Mouse (Mus musculus) liver, adult (tissue): Measurements from ENCODE around the gene Eif5a.

Experiments
- GATA4 ChIP-seq: IDR thresholded peaks from 2 replicates; pipeline ENCODE4 v1.6.1; 2014; ENCODE audit warnings: mild to moderate bottlenecking, low read length; ENCODE audit not compliant: insufficient replicate concordance

The Eif5a gene

DNA sequence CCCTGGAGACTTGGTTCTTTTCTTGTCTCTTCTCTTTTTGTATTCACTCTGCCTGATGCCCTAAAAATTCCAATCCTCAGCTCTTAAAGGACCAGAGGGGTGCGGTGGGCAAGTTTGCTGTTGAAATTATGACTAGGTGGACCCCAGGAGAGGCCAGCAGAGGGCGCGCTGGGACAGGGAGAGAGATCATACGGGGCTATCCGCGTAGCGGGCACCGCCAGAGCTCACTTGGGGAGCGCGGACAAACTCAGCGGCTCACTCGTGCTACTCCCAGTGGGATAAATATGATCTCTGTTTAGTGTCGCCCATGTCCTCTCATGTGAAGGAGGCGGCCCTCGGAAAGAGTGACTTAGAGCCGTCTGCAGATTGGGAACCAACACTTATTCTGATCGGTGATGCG lies 12.4 kb upstream of the Eif5a start:
- no peak for TF ChIP-seq GATA4

DNA sequence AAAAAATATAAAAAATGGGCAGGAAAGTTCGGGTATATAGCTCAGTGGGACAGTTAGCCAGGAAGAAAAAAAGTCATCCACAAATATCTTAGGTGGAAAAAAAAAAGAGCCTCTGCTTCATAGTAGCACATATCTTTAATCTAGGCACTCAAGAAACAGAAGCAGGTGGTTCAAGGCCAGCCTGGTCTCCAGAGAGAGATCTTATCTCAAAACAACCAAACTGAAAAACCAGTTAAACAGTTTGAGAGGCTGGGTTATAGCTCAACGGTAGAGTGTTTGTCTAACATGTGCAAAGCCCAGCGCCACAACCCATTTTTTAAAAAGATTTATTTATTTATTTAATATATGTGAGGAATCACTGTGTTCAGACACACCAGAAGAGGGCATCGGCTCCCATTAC lies 11.3 kb upstream of the Eif5a start:
- no peak for TF ChIP-seq GATA4

DNA sequence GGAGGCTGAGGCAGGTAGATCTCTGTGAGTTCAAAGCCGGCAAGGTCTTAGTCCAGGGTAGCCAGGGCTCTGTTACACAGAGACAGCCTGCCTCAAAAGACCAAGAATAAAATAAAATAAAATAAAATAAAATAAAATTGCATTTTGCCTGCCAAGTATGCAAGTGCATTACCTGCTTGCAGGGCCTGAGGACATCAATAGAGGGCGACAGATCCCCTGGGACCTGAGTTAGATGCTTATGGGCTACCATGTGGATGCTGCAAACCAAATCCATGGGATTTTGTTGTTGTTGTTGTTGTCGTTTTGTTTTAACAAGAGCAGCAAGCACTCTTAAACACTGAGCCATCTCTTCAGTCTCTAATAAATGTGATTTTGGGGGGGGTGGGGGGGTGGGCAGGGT lies 10.5 kb upstream of the Eif5a start:
- no peak for TF ChIP-seq GATA4

DNA sequence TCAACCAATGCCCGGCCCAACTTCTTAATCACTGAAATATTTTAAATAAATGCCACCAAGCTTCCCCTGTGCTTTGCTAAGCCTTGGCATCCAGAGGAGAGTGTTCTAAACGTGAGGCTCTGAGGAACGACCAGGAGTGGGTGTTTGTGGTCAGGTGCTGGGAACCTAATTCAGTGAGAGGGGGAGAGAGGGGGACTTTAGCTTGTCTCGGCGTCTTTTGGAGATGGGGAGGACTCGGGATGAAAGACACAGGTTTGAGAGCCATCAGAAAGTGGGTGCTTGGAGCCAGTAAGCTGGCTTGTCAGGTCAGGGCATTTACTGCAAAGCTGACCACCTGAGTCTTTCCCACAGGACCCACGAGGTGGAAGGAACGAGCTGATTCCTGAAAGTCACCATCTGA lies 10.0 kb upstream of the Eif5a start:
- TF ChIP-seq GATA4, result no peak

DNA sequence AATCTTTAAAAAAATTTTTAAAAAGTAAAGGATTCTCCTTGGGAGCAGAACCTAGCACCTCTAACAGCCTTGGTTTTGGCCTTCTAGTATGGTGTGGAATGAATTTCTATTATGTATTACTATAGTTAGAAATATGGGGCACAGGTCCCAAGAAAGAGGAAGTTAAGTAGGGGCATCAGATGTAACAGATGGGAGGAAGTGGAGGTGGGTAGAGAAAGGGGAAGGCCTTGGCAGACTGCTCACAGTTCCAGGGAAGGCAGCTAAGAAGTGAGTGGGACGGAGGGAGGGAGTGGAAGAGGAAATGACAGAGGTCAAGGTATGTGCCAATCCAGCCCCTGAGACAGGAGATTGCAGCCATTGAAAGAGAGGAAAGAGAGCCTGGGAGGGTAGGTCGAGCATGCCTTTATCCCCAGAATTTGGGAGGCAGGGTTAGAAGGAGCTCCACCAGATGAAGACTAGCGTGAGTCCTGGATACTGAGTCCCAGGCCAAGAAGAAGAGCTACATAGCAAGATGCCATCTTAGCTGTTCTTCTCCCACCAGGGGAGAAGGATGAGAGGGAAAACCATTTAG lies 9.3 kb upstream of the Eif5a start:
- TF ChIP-seq GATA4, result no peak

DNA sequence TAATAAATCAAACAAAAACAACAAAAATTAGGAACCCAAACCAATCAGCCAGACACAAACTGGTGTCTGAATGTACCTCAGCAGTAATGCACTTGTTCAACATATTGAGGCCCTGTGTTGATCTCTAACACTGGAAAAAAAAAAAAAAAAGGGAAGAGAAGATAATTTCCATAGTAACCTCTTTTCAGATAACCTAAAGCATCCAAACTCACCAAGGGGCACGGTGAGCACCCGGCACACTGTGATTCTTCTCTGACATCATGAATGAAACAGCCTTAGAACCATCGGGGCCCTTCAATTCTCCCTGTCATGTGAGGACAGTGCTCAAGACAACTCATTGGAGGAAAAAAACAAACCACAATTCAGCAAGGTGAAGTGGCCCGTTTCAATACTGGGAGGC lies 8.0 kb upstream of the Eif5a start:
- TF ChIP-seq GATA4, result no peak

DNA sequence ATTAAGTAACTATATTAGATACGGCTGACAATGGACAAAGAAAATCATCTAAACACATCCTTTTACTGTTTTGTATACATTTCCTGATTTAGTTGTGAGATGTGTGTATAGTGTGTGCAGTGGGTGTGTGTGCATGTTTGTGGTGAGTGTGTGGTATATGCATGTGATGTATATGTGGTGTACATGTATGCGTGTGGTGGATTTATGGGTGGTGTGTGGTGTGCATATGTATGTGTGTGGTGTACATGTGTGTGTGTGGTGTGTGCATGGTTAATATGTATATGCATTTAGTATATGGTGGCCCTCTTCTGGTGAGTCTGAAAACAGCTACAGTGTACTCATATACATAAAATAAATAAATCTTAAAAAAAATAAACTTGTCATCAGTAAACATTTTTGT lies 5.7 kb upstream of the Eif5a start:
- no peak for TF ChIP-seq GATA4

DNA sequence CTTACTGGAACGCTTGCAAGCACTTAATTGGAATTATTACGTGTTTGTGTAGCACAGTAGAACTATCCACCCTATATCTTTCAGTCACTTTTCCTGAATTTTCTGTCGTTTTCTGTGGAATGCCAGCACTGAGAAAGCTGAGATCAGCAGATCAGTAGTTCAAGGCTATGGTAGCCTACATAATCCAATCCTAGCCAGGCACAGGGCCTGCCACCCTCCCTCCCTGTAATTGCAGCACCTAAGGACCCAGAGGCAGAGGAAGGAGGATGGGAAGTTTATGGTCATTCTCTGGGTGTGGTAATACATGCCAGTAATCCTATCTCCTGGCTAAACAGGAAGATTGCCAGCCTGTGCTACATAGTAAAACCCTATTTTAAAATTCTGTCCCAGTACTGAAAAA lies 1.0 kb upstream of the Eif5a start:
- TF ChIP-seq GATA4, result no peak

DNA sequence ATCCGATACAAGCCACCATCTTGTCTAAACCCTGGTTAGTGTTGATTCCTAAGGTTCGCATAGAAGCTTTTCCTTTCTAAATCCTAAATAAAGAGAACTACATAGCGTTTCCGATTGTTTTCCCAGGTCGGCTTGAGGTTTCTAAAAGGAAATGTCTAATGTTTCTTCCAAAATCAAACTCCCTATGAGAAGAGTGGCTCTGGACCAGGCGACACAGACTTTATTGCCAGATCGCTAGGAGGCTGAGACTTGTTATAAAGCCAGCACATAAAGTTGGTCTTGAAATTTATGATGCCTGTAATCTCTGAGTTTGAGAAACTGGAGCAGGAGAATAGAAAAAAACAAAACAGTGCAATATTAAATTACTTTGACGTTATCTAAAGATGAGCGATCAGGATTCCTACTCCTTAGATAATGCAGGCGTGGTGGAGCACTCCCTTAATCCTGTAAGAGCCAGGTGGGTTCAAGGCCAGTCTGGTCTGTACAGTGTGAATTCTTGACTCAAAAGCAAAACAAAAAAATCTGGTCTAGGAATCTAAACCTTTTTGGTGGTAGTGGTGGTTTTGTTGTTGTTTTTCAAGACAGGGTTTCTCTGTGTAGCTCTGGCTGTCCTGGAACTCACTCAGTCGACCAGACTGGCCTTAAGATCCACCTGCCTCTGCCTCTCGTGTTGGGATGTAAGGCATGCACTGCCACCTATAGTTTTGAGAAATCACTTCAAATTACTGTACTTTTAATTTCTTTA lies 426 bp upstream of the Eif5a start:
- TF ChIP-seq GATA4, result no peak

DNA sequence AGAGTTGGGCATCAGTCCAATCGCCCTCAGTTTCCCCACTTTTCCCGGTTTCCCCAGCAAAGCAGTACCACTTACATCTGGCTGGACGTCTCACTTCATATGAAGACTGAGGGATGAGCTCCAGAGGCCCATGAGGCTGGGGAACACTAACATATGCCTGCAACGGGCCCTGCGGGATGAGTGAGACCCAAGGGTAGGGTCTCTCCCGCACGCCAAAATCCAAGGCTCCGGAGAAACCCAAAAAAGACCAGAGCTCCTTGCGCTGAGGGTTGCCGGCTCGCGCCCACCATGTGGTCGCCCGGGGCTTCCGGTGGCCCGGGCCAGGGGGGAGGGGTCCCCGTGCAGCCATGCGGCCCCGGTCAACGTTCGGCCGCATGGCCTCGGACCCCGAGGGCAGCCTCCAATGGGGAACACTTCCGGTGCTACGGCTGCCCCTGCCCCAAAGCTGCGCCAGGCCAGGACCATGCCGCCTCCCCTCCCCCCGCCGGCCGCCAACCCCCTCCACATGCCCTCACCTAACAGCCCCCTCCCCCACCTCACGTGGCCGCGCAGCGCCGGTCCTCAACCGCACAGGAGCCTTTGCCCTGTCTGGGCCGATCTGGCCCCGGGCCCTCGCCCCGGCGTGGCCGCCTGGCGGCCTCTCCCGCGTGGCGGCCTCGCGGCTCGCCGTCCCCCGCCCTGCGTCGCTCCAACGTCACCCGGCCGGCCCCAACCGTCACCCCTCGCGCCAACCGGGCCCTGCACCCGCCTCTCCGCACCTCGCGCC lies 1.3 kb downstream of the Eif5a start:
- TF ChIP-seq GATA4, result no peak

DNA sequence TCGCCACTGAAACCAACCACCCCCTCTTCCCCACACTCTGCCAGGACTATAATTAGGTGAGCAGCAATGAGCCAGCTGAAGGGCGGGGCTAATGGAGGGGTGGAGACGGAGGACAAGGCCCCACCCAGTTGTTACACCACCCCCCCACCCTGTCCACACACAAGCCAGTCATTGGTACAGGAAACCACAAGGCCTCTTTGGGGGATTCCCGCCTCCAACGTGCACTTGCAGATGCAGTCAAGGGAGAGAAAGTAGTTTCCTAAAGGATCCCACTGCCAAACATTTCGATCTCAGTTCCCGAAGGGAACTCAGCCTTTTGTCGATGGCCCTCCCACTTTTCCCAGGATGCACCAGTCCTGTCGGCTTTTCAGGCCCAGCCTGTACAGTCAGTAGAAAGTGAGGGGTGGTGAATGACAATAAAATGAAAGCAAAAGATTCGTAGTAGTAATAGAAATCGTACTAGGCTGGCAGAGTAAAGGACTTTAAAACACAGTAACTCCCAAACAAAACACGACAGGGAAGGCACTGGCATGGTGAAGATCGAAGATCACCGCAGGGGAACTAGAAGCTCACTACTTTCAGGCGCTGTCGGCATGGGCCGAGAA lies 2.0 kb downstream of the Eif5a start:
- no peak for TF ChIP-seq GATA4

DNA sequence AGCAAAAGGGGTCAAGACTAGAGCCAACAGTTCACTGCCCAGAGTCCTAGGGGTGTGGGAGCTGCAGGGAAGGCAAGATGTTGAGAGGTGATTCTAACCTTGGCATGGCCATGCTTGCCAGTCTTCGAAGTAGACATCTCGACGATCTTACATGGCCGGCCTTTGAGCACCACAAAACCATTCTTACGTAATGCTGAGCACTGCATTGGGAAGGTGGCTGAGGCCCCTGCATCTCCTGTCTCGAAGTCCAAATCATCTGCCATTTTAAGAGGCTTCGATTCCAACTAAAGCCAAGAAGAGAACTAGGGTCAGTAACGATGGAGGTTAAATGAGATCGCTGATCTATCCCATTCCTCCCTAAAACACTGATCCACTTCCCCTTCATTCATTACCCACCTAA lies 2.7 kb downstream of the Eif5a start:
- no peak for TF ChIP-seq GATA4

DNA sequence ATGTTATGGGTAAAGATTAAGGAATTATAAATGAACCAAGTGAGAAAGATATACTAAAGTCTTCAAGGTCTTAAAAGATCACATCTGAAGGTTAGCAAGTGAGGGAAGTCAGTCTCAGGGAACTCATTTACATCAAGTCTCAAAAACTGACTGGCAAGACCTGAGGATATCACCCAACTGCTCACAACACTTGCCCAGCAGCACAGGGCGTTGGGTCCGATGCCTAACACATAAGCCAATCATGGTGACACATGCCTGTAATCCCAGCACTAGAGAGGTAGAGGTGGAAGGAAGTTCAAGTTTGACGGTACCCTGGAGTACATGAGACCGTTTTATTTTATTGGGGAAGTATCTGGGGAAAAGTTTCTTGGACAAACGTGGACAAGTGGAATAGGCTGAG lies 3.6 kb downstream of the Eif5a start:
- TF ChIP-seq GATA4, result no peak

DNA sequence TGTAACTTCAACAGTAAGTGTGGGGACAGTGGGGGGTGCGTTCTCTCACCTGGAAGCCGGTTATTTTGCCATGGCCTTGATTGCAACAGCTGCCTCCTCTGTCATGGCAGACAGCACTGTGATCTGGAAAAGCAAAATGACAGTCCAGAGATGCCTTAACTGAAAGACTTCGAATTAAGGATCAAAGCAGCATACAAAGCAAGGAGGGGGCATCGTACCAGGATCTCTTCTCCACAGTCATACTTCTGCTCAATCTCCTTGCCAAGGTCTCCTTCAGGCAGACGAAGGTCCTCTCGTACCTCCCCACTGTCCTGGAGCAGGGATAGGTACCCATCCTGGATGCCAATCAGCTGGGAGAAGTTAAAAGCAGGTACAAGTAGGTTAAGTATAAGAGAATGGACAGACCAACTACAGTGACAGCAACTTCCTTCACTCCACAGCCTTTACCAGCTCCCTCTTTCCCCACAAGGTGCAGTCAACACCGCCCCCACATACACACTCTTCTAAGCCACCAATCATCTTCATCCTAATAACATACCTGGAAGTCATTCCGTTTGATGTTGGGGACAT lies 4.3 kb downstream of the Eif5a start:
- no peak for TF ChIP-seq GATA4

DNA sequence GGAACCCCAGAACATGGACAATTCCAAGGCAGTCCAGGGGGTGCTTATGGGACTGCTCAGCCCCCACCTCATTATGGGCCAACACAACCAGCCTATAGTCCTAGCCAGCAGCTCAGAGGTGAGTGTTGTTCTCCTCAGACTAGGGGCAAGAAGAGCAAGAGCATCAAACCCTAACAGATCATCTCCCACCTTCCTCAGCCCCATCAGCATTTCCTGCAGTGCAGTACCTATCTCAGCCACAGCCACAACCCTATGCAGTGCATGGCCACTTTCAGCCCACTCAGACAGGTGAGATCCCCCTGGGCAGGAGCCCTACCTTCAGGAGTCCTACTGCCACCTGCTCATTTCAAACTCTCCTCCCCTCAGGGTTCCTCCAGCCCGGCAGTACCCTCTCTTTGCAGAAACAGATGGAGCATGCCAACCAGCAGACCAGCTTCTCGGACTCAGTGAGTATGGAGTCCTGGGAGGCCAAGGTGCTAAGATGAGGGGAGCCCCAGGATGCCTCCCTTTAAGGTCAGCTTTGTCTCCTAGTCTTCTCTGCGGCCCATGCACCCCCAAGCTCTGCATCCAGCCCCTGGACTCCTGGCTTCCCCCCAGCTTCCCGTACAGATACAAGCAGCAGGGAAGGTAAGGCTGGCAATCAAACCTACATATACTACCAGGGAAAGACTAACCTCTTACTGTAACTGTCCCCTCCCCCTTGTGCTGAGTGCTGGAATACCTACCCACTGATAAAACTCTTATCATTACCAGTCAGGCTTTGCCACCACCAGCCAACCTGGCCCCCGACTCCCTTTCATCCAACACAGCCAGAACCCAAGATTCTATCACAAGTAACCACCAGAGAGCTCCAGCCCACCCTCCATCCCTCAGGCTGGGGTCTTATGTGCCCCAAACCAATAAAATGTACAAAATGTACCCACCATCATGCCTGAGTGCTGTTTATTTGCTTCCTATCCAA lies 5.8 kb downstream of the Eif5a start:
- TF ChIP-seq GATA4, result no peak

DNA sequence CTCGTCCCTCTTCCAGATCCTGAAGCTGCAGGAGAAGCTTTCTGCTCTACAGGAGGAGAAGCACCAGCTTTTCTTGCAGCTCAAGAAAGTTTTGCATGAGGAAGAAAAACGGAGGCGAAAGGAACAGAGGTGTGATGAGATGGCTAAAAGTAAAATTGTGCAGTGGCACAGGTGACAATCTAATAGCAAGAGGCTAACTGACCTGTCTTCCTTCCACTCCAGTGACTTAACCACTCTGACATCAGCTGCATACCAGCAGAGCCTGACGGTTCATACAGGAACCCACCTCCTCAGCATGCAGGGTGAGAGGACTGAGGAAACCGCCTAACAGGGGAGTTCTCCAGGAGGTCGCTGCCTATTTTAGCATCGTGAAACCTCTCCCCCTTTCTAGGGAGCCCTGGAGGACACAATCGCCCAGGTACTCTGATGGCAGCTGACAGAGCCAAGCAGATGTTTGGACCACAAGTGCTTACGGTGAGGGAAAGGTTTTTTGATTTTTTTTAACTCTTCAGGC lies 6.8 kb downstream of the Eif5a start:
- no peak for TF ChIP-seq GATA4
